Mouse (Mus musculus): ENCODE results near the gene Prelid3b.

GRCm38 (mm10) chr2:174473550-174473927 is 658 bp upstream of the Prelid3b start:
- TF ChIP-seq CTCF (IDR thresholded peaks at IDR 0.05; ENCODE audit: borderline replicate concordance, extremely low read depth, insufficient read depth, insufficient read length) (no peak), POLR2A (IDR thresholded peaks at IDR 0.05; ENCODE audit: borderline replicate concordance, extremely low read depth, insufficient read depth, insufficient read length, poor library complexity, severe bottlenecking) (no peak)

Measured in brain, embryonic 14.5 days (tissue).